Comparison of ENCODE assay signal across 10 mouse cellular contexts in the genomic region with DNA sequence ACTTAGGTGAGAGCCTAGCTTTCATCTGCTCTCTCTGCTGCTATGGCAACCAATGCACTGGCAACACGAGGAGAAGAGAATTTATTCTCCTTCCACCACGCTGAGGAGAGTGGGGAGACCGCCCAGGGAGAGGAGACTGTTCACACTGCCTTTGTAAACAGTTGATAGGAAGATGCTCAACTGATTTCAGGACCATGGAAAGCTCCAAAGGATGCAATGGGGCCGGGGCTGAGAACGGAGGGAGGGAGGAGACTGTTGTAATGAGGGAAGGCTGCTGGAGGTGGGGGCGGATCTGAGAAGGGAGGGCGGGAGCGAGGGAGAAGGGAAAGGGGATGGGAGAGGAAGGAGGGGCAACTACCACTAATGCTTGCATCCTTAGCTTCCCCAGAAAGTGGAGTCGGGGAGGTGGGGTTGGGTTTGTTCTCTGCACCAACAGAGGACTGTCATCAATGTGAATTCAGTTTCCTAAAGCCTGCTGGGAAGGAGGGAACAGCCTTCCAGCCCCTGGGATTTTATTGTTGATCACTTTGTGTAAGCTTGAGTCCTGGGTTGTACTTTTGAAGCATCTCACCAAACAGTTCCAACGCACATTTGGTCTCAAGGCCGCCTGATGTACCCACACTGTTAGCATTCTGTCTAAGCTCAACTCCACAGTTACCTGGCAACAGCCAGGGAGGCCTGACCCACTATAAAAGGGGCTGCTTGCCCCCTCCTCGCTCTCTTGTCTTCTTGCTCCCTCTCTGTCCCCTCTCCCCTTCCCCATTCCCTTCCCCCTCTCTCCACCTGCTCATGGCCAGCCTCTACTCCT. TPM values are rescaled to one million over a fixed set of nuclear protein-coding genes. Genes with fewer than 3 reads are reported as not detected.
DNase-seq lines count a peak whose midpoint lies in the region; ATAC-seq and TF ChIP-seq lines count a peak whose summit lies in the region.
"Had no signal": no experiment of that assay in that cellular context is flagged by ENCODE, and none has a peak within 500 bp of the region (broad histone marks: within the 10 kb centered on the region; RNA-seq: fewer than 3 reads in every experiment).

No protein-coding gene starts in this region.

- no peak overlapping the region for H3K4me3 ChIP-seq in liver, embryonic 11.5 days (ENCODE audit: low read depth, low read length)
- H3K4me3 ChIP-seq in liver, embryonic 12.5 days: no peak overlapping the region
- H3K4me3 ChIP-seq in limb, embryonic 10.5 days: no peak overlapping the region
- H3K4me3 ChIP-seq in olfactory bulb, adult 2 months (ENCODE audit: insufficient read depth, low read depth, low read length): no peak overlapping the region
- H3K4me3 ChIP-seq: embryonic facial prominence, embryonic 15.5 days had no signal

- H3K9ac ChIP-seq in liver, embryonic 11.5 days (ENCODE audit: low read depth, low read length): no peak overlapping the region
- H3K9ac ChIP-seq in liver, embryonic 12.5 days: no peak overlapping the region
- H3K9ac ChIP-seq: embryonic facial prominence, embryonic 15.5 days had no signal

- no peaks in the 10 kb centered on the region for H3K4me1 ChIP-seq in liver, embryonic 11.5 days (replicated peaks; ENCODE audit: control insufficient read depth, insufficient read depth, low read length)
- no peaks in the 10 kb centered on the region for H3K4me1 ChIP-seq in liver, embryonic 12.5 days
- peaks cover 10% of the 10 kb centered on the region for H3K4me1 ChIP-seq in limb, embryonic 10.5 days
- H3K4me1 ChIP-seq in olfactory bulb, adult 2 months (ENCODE audit: control insufficient read depth, insufficient read depth, low read length): peaks cover 31% of the 10 kb centered on the region
- H3K4me1 ChIP-seq: embryonic facial prominence, embryonic 15.5 days had no signal

- TF ChIP-seq POLR2A in olfactory bulb, adult 2 months (IDR thresholded peaks at IDR 0.05; ENCODE audit: insufficient read depth, low read depth, low read length): no peak

- H3K27me3 ChIP-seq in liver, embryonic 11.5 days (replicated peaks; ENCODE audit: control insufficient read depth, insufficient read depth, low read length): no peaks in the 10 kb centered on the region; the same call in 1 of the 2 replicates
- H3K27me3 ChIP-seq in liver, embryonic 12.5 days (replicated peaks): no peaks in the 10 kb centered on the region; the same call in 1 of the 2 replicates
- H3K27me3 ChIP-seq in limb, embryonic 10.5 days (ENCODE audit: low read depth, poor library complexity, severe bottlenecking): no peaks in the 10 kb centered on the region
- H3K27me3 ChIP-seq: embryonic facial prominence, embryonic 15.5 days had no signal

- no peak overlapping the region for H3K27ac ChIP-seq in liver, embryonic 11.5 days (ENCODE audit: low read depth, low read length)
- H3K27ac ChIP-seq in liver, embryonic 12.5 days: no peak overlapping the region
- H3K27ac ChIP-seq in limb, embryonic 10.5 days: no peak overlapping the region
- H3K27ac ChIP-seq in olfactory bulb, adult 2 months (ENCODE audit: insufficient read depth, low read depth, low read length): peak overlapping the region; percentile 79
- H3K27ac ChIP-seq: embryonic facial prominence, embryonic 15.5 days; macrophage had no signal

- peak; percentile 39 for DNase-seq in liver, embryonic 11.5 days (ENCODE audit: low spot score)
- DNase-seq in frontal cortex, postnatal 10 days (ENCODE audit: low spot score in 2 of 2): peak; percentile 57 to 66
- peak; percentile 73 for DNase-seq in limb, embryonic 10.5 days (ENCODE audit: low spot score)
- DNase-seq in thymus, postnatal 4 days: no peak

- no peak overlapping the region for H3K4me2 ChIP-seq in liver, embryonic 11.5 days
- H3K4me2 ChIP-seq in liver, embryonic 12.5 days: no peak overlapping the region
- H3K4me2 ChIP-seq: embryonic facial prominence, embryonic 15.5 days had no signal

- 10% methylated on average over 11 of the region's 12 CpGs for whole genome bisulfite sequencing in liver, embryonic 11.5 days
- 9% methylated on average over 12 of the region's 12 CpGs for WGBS in liver, embryonic 12.5 days (ENCODE audit: insufficient replicate concordance)
- WGBS in limb, embryonic 10.5 days: 9% methylated on average over 12 of the region's 12 CpGs
- WGBS in olfactory bulb, adult 2 months: 5% methylated on average over 11 of the region's 12 CpGs

- H3K9me3 ChIP-seq in liver, embryonic 11.5 days (ENCODE audit: control insufficient read depth, low read length): no peaks in the 10 kb centered on the region
- no peaks in the 10 kb centered on the region for H3K9me3 ChIP-seq in liver, embryonic 12.5 days (replicated peaks)
- no peaks in the 10 kb centered on the region for H3K9me3 ChIP-seq in limb, embryonic 10.5 days (replicated peaks)

- no peaks in the 10 kb centered on the region for H3K36me3 ChIP-seq in liver, embryonic 11.5 days (ENCODE audit: control insufficient read depth, insufficient read depth, low read length)
- no peaks in the 10 kb centered on the region for H3K36me3 ChIP-seq in liver, embryonic 12.5 days
- H3K36me3 ChIP-seq in limb, embryonic 10.5 days: no peaks in the 10 kb centered on the region
- H3K36me3 ChIP-seq: embryonic facial prominence, embryonic 15.5 days had no signal

- ATAC-seq in liver, embryonic 11.5 days (replicated peaks; ENCODE audit: low FRiP score): no peak
- no peak for ATAC-seq in liver, embryonic 12.5 days
- ATAC-seq in common myeloid progenitor, adult 5-6 weeks (replicated peaks; ENCODE audit: low read depth, poor library complexity, severe bottlenecking): 0 out of 2 replicates have a peak, but pooled peaks have one; percentile 56
- ATAC-seq in monocyte, adult 5-6 weeks (replicated peaks; ENCODE audit: insufficient number of reproducible peaks, low FRiP score, low TSS enrichment, poor library complexity, severe bottlenecking): no peak

- no peak for TF ChIP-seq CTCF in olfactory bulb, adult 2 months (IDR thresholded peaks at IDR 0.05; ENCODE audit: insufficient read depth, low read depth, low read length)

RNA-seq across cellular contexts. Expression of gene 1700069L16Rik, which starts 7.8 kb away (rescaled TPM):
- not detected in 2 replicates for polyA plus RNA-seq in liver, embryonic 11.5 days (2014; fragmentation: Nextera tagmentation; extraction: Ambion mirVana)
- polyA plus RNA-seq in liver, embryonic 12.5 days (2016; fragmentation: Nextera tagmentation; extraction: Ambion mirVana): not detected in 2 replicates
- total RNA-seq in common myeloid progenitor, adult 5-6 weeks (2017): not detected in 2 replicates
- not detected in 2 replicates for polyA plus RNA-seq in limb, embryonic 10.5 days (2016; fragmentation: Nextera tagmentation; extraction: Ambion mirVana)
- not detected in 2 replicates for polyA plus RNA-seq in olfactory bulb, adult 2 months (2012; ENCODE audit: insufficient read depth, insufficient read length, low replicate concordance, missing spikeins)
- not detected in 3 replicates for total RNA-seq in monocyte, adult 5-6 weeks (2017)
- polyA plus RNA-seq: embryonic facial prominence, embryonic 15.5 days; macrophage had no signal

RNA-seq across cellular contexts. Expression of gene Ficd, which starts 18.8 kb away (rescaled TPM):
- 2.9 and 3.7 TPM in 2 replicates for polyA plus RNA-seq in liver, embryonic 11.5 days (2014; fragmentation: Nextera tagmentation; extraction: Ambion mirVana)
- 2.9 and 3.3 TPM in 2 replicates for polyA plus RNA-seq in liver, embryonic 12.5 days (2016; fragmentation: Nextera tagmentation; extraction: Ambion mirVana)
- 0.50 and 0.58 TPM in 2 replicates for total RNA-seq in common myeloid progenitor, adult 5-6 weeks (2017)
- 3.3 and 3.4 TPM in 2 replicates for polyA plus RNA-seq in limb, embryonic 10.5 days (2016; fragmentation: Nextera tagmentation; extraction: Ambion mirVana)
- polyA plus RNA-seq in olfactory bulb, adult 2 months (2012; ENCODE audit: insufficient read depth, insufficient read length, low replicate concordance, missing spikeins): not detected in 2 replicates
- total RNA-seq in monocyte, adult 5-6 weeks (2017): 2.0 to 4.7 TPM (median 4.2 TPM) in 3 replicates

RNA-seq across cellular contexts. Expression of gene Sart3, which starts 55.5 kb away (rescaled TPM):
- 52.0 and 54.4 TPM in 2 replicates for polyA plus RNA-seq in liver, embryonic 11.5 days (2014; fragmentation: Nextera tagmentation; extraction: Ambion mirVana)
- polyA plus RNA-seq in liver, embryonic 12.5 days (2016; fragmentation: Nextera tagmentation; extraction: Ambion mirVana): 39.9 and 40.4 TPM in 2 replicates
- 45.7 and 62.7 TPM in 2 replicates for total RNA-seq in common myeloid progenitor, adult 5-6 weeks (2017)
- 90.9 and 100 TPM in 2 replicates for polyA plus RNA-seq in limb, embryonic 10.5 days (2016; fragmentation: Nextera tagmentation; extraction: Ambion mirVana)
- not detected in 2 replicates for polyA plus RNA-seq in olfactory bulb, adult 2 months (2012; ENCODE audit: insufficient read depth, insufficient read length, low replicate concordance, missing spikeins)
- total RNA-seq in monocyte, adult 5-6 weeks (2017): 34.4 to 48.1 TPM (median 42.3 TPM) in 3 replicates

RNA-seq across cellular contexts. Expression of gene Iscu, which starts 55.8 kb away (rescaled TPM):
- 109 and 117 TPM in 2 replicates for polyA plus RNA-seq in liver, embryonic 11.5 days (2014; fragmentation: Nextera tagmentation; extraction: Ambion mirVana)
- polyA plus RNA-seq in liver, embryonic 12.5 days (2016; fragmentation: Nextera tagmentation; extraction: Ambion mirVana): 109 and 112 TPM in 2 replicates
- 78.7 and 91.1 TPM in 2 replicates for total RNA-seq in common myeloid progenitor, adult 5-6 weeks (2017)
- polyA plus RNA-seq in limb, embryonic 10.5 days (2016; fragmentation: Nextera tagmentation; extraction: Ambion mirVana): 106 and 112 TPM in 2 replicates
- polyA plus RNA-seq in olfactory bulb, adult 2 months (2012; ENCODE audit: insufficient read depth, insufficient read length, low replicate concordance, missing spikeins): not detected in 2 replicates
- 110 to 223 TPM (median 180 TPM) in 3 replicates for total RNA-seq in monocyte, adult 5-6 weeks (2017)
